Mouse (Mus musculus) midbrain, embryonic 14.5 days (tissue): ENCODE data around the gene Foxo3. TPM values are rescaled to one million over a fixed set of nuclear protein-coding genes. Genes with fewer than 3 reads are reported as not detected.

ENCODE experiments used
- ATAC-seq: fragments of 200-750 bp; cut with Nextera tagmentation; 2 replicates; pipeline ENCODE4 v1.8.0; 2017; ENCODE audit warnings: moderate number of reproducible peaks, moderate library complexity; ENCODE audit not compliant: low FRiP score, low TSS enrichment
- DNase-seq: peaks from one replicate; pipeline ENCODE4 v3.0.0-alpha.2; 2015
- H3K27ac ChIP-seq: fragments of 300-500 bp; sonication (generic); replicated peaks from 2 replicates; pipeline ENCODE4 v1.5.1; 2014; ENCODE audit warnings: mild to moderate bottlenecking, low read depth, low read length, moderate library complexity
- H3K27me3 ChIP-seq: fragments of 300-500 bp; sonication (generic); 2 replicates; pipeline ENCODE4 v1.6.1; 2014; ENCODE audit warnings: low read length, control low read depth, mixed read lengths; ENCODE audit not compliant: control insufficient read depth, insufficient read depth
- H3K36me3 ChIP-seq: fragments of 300-500 bp; sonication (generic); 2 replicates; pipeline ENCODE4 v1.6.1; 2014; ENCODE audit warnings: low read length, control low read depth; ENCODE audit not compliant: control insufficient read depth, insufficient read depth
- H3K4me1 ChIP-seq: fragments of 300-500 bp; sonication (generic); 2 replicates; pipeline ENCODE4 v1.6.1; 2014; ENCODE audit warnings: mild to moderate bottlenecking, antibody characterized with exemption, low read length, control low read depth; ENCODE audit not compliant: control insufficient read depth, insufficient read depth
- H3K4me2 ChIP-seq: fragments of 300-500 bp; sonication (generic); 2 replicates; pipeline ENCODE4 v1.6.1; 2014; ENCODE audit warnings: mild to moderate bottlenecking, low read length, moderate library complexity
- H3K4me3 ChIP-seq: fragments of 300-500 bp; sonication (generic); replicated peaks from 2 replicates; pipeline ENCODE4 v1.5.1; 2014; ENCODE audit warnings: low read depth, low read length
- H3K9ac ChIP-seq: fragments of 300-500 bp; sonication (generic); replicated peaks from 2 replicates; pipeline ENCODE4 v1.6.1; 2014; ENCODE audit warnings: mild to moderate bottlenecking, low read length, moderate library complexity
- H3K9me3 ChIP-seq: fragments of 300-500 bp; sonication (generic); 2 replicates; pipeline ENCODE4 v1.6.1; 2016; ENCODE audit warnings: low read length, control low read depth, mixed read lengths; ENCODE audit not compliant: control insufficient read depth
- WGBS: fragments of 180-500 bp; shearing (Covaris S2); extraction: QIAGEN DNeasy Blood & Tissue Kit; methylation state at CpG from one replicate; pipeline ENCODE4 v1.1.7; 2014; 5-methylcytosine and 5-hydroxymethylcytosine counted together
- polyA plus RNA-seq: library from polyadenylated mRNA; unstranded; fragments of >200 nt; fragmentation: Nextera tagmentation; extraction: Ambion mirVana; gene quantifications from 2 replicates; pipeline ENCODE4 v1.2.1, GENCODE M21; 2014

Foxo3 gene
- polyA plus RNA-seq, 1 experiment from 2014 or later: 6.0 TPM

GRCm38 (mm10) chr10:42180333-42180732 lies 96.2 kb downstream of the Foxo3 start:
- DNase-seq: no peak
- Histone ChIP-seq H3K4me1 (no peaks in the 10 kb centered on the region), H3K4me2 (no peak overlapping the region), H3K9me3 (no peaks in the 10 kb centered on the region), H3K27ac (no peak overlapping the region), H3K36me3 (0 out of 2 replicates have a peak, but pooled peaks cover 8% of the 10 kb centered on the region), H3K4me3 (no peak overlapping the region), H3K9ac (no peak overlapping the region), H3K27me3 (no peaks in the 10 kb centered on the region)
- 88% methylated on average over 8 of the region's 8 CpGs for WGBS
- no peak for ATAC-seq

- Histone ChIP-seq H3K36me3 (0 out of 2 replicates have a peak, but pooled peaks cover 3% of the 10 kb centered on the region), H3K27me3 (no peaks in the 10 kb centered on the region), H3K9me3 (no peaks in the 10 kb centered on the region), H3K4me2 (no peak overlapping the region), H3K27ac (no peak overlapping the region), H3K4me1 (no peaks in the 10 kb centered on the region), H3K9ac (no peak overlapping the region), H3K4me3 (no peak overlapping the region)
- WGBS: 79% methylated on average over 11 of the region's 11 CpGs
- DNase-seq: no peak
- no peak for ATAC-seq
Measured at GRCm38 (mm10) chr10:42178751-42179150, 97.8 kb downstream of the Foxo3 start.

DNA sequence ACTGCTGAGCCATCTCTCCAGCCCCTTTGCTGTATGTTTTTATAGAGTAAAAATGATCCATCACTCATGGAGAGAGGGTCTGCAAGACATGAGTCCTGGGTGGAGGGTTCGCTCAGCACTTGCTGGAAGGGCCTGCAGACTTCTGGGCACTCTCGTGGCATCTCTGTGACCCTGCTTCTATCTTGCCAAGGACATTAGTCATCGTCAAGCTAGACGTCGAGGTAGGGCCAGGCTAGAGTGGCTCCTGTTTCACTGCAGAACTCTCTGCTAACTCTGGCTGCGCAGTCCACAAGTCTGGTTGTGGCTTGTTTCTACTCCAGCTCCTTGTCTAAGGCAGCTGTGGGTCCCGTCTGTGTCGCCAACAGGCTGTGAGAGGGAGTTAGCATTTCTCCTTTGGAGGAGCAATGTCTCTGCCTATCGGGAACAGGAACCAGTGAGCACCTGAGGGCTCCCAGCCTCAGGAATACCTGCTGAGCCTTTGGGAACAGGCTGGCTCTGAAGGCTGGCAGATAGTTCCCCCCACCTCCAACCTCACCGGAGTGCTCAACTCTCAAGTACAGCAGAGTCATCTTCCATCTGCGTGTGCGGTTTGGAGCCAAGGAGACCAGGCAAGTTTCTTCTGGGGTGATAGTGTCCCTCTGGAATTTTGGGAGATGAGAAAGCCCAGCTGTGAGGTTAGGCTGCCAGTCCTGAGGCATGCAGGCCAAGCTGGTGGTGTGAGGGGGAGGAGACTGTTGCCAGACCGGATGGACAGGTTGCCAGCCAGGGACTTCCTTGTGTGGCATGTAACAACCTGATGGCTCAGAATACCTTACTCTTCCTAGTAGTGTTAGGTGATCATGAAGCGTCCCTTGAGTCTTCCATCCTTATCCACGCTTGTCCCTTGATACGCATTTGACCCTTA lies 98.5 kb downstream of the Foxo3 start:
- Histone ChIP-seq H3K27me3 (no peaks in the 10 kb centered on the region), H3K4me2 (no peak overlapping the region), H3K36me3 (no peaks in the 10 kb centered on the region), H3K9ac (no peak overlapping the region), H3K4me3 (no peak overlapping the region), H3K4me1 (no peaks in the 10 kb centered on the region), H3K27ac (no peak overlapping the region), H3K9me3 (no peaks in the 10 kb centered on the region)
- no peak for ATAC-seq
- WGBS: 94% methylated on average over 16 of the region's 16 CpGs
- DNase-seq: no peak

- no peak for DNase-seq
- WGBS: 87% methylated on average over 5 of the region's 5 CpGs
Measured at GRCm38 (mm10) chr10:42174283-42174682, 102.3 kb downstream of the Foxo3 start.

DNA sequence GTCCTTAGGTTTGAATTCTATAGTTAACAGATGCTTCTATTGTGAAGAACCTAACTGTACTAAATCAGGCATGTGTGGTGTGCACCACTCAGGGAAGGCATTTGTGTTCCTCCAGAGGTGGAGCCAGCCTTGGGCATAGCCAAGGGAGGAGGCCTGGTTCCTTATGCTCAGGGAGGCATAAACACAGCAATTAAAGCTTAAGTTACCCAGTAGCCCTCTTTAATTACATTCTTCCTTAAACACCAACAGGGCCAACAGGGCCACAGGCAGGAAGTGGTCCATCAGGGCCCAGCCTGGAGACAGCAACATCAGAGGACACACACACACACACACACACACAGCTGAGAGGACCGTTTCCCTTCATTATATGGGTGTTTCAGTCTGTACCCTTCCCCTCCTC lies 102.7 kb downstream of the Foxo3 start:
- no peak overlapping the region for H3K4me3 ChIP-seq
- H3K9ac ChIP-seq: no peak overlapping the region
- H3K27me3 ChIP-seq: no peaks in the 10 kb centered on the region
- H3K27ac ChIP-seq: no peak overlapping the region
- no peaks in the 10 kb centered on the region for H3K36me3 ChIP-seq
- DNase-seq: no peak
- no peaks in the 10 kb centered on the region for H3K9me3 ChIP-seq
- no peak overlapping the region for H3K4me2 ChIP-seq
- 60% methylated on average over 1 of the region's 1 CpGs for WGBS
- no peak for ATAC-seq
- no peaks in the 10 kb centered on the region for H3K4me1 ChIP-seq

More at GRCm38 (mm10) chr10:42174283-42174682, 102.3 kb downstream of the Foxo3 start:
- no peak overlapping the region for H3K4me2 ChIP-seq
- no peaks in the 10 kb centered on the region for H3K4me1 ChIP-seq
- no peak overlapping the region for H3K9ac ChIP-seq
- no peaks in the 10 kb centered on the region for H3K9me3 ChIP-seq
- H3K27me3 ChIP-seq: no peaks in the 10 kb centered on the region
- no peak overlapping the region for H3K27ac ChIP-seq
- no peaks in the 10 kb centered on the region for H3K36me3 ChIP-seq
- no peak for ATAC-seq
- no peak overlapping the region for H3K4me3 ChIP-seq

DNA sequence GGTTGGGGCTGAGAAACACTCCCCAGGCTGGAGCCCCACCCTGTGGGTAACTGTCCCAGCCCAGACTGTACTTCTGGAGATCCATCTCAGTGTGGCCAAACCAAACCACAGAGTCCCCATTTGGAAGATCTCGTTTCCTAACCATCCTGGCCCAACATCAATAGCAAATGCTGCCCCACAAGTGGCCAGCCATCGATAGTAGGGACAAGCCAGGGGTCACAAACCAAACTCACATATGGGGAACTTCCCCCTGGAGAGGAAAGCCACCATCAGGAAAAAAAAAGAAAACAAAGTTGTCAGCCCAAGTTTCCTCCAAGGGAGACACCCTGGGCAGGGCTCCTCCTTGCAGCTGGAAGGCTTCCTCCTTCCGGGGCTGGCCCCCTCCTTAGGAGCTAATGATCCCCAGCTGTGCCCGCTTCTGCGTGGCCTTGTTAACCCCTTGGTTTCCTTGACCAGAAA lies 105.6 kb downstream of the Foxo3 start:
- Histone ChIP-seq H3K4me3 (no peak overlapping the region), H3K36me3 (no peaks in the 10 kb centered on the region), H3K27ac (no peak overlapping the region), H3K4me1 (no peaks in the 10 kb centered on the region), H3K27me3 (no peaks in the 10 kb centered on the region), H3K9me3 (no peaks in the 10 kb centered on the region), H3K4me2 (no peak overlapping the region), H3K9ac (no peak overlapping the region)
- 11% methylated on average over 5 of the region's 5 CpGs for WGBS
- ATAC-seq (no peak), DNase-seq (no peak)

GRCm38 (mm10) chr10:42170201-42170600 lies 106.4 kb downstream of the Foxo3 start:
- no peaks in the 10 kb centered on the region for H3K36me3 ChIP-seq
- no peak overlapping the region for H3K4me2 ChIP-seq
- H3K27me3 ChIP-seq: no peaks in the 10 kb centered on the region
- no peak for ATAC-seq
- H3K4me3 ChIP-seq: no peak overlapping the region
- H3K4me1 ChIP-seq: no peaks in the 10 kb centered on the region
- no peak for DNase-seq
- H3K9ac ChIP-seq: no peak overlapping the region
- H3K9me3 ChIP-seq: no peaks in the 10 kb centered on the region
- WGBS: 79% methylated on average over 5 of the region's 5 CpGs
- no peak overlapping the region for H3K27ac ChIP-seq

GRCm38 (mm10) chr10:42154727-42155126 lies 121.8 kb downstream of the Foxo3 start:
- H3K9me3 ChIP-seq: peaks cover 6% of the 10 kb centered on the region; the same call in 1 of the 2 replicates
- no peaks in the 10 kb centered on the region for H3K36me3 ChIP-seq
- 69% methylated on average over 2 of the region's 2 CpGs for WGBS
- no peak overlapping the region for H3K4me3 ChIP-seq
- H3K4me1 ChIP-seq: 0 out of 2 replicates have a peak, but pooled peaks cover 3% of the 10 kb centered on the region
- no peak overlapping the region for H3K9ac ChIP-seq
- DNase-seq (no peak), ATAC-seq (no peak)
- no peaks in the 10 kb centered on the region for H3K27me3 ChIP-seq
- H3K27ac ChIP-seq: no peak overlapping the region
- no peak overlapping the region for H3K4me2 ChIP-seq
